Mouse (Mus musculus): ENCODE measurements around the gene Brap.

- TF ChIP-seq CTCF (IDR thresholded peaks at IDR 0.05; ENCODE audit: low read depth) (no peak), EP300 (optimal IDR thresholded peaks at IDR 0.05) (no peak)
Observed at GRCm38 (mm10) chr5:121664971-121665370, 4.6 kb downstream of the Brap start.
